Mouse (Mus musculus) retina, adult 2 months (tissue): Measurements from ENCODE around the gene Cysrt1.

ENCODE experiments used
- DNase-seq: peaks from one replicate; pipeline ENCODE4 v3.0.0-alpha.2; 2012; ENCODE audit warnings: low read depth, low spot score

Gene Cysrt1

DNA sequence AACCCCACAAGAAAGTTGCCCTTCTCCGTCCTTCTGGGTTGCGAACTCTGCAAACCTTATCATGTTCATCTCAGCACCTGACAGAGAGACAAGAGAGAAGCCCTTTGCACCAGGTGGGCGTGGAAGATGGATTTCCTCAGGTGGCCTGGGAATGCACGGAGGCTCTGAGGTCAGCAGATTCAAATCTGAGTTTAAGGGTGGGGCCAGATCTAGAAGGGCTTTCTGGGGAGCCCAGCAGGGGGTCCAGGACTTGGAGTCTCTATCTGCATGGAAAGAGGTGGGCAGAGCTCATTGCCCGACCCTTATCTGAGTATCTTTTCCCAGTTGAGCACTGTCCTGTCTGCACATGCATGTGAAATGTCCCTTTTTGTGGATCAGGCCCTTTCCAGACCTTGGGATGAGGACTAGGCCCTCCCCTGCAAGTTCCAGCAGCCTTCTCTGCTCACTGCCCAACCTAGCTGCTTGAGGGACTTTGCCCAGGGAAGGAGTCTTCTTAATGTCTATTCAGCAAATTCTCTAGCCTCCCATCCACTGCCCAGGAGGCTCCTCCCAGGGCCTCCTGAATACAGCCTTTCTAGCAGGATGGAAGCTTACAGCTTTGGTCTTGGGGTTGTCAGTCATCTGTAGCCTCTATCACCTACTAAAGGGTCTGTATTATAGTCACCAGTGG, 7.6 kb downstream of the Cysrt1 start:
- no peak for DNase-seq

DNA sequence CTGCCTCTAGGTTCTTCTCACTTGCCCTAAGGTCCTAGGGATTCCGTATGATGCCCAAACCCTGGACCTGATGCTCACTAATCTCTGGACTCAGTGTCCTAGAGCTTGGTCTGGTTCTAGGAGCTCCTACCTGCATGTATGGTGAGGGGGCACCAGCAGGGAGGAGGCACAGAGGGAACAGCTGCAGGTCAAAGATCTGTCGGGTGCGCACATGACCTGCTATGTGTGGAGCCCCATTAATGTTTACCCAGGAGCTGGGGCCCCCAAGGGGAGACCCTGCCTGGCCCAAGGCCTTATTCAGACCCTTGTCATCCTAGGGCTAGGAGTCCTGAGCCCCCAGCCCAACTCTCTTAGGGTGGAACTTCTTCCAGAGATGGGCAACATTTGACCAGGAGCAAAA, 8.2 kb downstream of the Cysrt1 start, which contains the start of gene Slc34a3:
Slc34a3 (minus strand) TSS at position 315 of the 400 bp plus-strand sequence.
- DNase-seq: no peak

DNA sequence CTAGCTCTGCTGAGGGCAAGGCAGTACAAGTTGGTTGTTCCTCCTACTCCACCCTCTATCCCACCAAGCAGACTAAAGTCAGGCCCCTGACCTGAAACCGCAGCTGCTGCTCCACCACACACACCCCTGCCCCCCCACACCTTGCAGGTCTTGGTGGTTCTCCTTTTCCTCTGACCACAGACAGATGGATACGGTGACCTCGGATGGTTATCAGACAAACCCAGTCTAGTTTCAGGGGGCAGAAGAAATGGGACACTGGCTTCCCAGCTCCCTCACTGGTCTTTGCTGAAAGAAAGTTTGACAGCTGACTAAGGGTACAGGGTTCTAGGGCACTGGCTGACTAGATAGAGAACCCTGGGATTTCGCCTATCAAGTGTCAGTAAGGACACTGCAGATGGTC, 8.8 kb downstream of the Cysrt1 start:
- DNase-seq: no peak

DNA sequence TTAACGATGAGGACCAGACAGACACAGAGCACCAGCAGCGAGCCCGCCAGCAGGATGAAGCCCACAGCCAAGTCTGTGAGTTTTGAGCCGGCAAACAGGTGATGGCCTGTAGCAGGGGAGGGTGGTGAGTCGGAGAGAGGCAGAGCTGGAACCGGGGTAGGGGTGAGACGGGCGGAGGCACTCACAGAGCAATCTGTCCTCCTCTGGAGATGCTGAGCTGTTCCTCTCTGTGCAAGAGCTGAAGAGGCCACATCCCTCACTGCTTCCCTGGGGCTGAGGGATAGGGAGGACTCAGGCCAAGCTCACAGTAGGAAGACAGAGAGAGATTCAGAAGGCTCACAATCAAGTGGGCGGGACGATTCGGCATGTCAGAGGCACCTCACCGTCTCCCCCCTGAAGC, 11.2 kb downstream of the Cysrt1 start:
- DNase-seq: no peak

- DNase-seq: no peak
Measured at GRCm38 (mm10) chr2:25230581-25230980, 11.7 kb downstream of the Cysrt1 start.

DNA sequence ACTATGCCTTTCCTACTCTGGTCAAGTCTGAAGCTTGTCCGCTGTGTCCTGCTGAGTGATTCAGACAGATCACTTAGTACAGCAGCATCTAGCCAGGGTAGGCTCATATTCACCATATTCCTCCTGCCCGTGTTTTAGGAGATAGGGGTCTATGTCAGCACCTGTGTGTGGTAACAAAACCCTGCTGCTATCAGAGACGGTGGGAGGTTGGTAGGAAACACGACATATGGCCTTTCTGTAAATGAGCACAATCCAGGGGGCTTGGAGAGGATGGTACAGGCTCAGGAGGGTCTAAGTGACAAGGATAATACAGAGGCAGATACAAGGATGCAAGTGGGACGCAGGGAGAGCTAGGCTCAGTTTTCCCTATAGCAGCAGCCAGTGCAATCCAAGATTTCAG, 12.7 kb downstream of the Cysrt1 start:
- DNase-seq: no peak

DNA sequence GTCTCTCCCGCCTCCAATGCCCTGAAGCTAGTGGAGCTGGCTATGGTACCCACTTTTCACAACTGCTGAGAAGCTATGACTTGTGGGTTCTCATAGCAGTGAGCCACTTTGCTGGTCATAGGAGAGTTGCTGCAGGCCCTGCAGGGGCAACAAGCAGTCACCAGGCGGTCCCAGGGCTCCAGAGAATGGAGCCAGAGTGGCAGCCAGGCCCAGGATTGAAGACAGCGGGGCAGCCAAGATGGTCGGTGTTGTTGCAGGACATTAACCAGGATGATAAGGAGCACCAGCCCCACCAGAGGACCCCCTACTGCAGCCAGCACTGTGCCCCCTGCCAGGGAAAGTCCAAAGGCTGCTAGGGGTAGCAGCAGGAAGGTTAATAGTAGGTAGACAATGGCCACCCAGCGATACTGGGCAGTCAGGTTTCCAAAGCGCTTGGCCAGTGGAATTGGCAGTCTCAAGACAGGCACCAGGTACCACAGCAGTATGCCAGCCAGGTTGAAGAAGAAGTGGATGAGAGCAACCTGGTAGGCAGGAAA, 13.2 kb downstream of the Cysrt1 start:
- DNase-seq: no peak

DNA sequence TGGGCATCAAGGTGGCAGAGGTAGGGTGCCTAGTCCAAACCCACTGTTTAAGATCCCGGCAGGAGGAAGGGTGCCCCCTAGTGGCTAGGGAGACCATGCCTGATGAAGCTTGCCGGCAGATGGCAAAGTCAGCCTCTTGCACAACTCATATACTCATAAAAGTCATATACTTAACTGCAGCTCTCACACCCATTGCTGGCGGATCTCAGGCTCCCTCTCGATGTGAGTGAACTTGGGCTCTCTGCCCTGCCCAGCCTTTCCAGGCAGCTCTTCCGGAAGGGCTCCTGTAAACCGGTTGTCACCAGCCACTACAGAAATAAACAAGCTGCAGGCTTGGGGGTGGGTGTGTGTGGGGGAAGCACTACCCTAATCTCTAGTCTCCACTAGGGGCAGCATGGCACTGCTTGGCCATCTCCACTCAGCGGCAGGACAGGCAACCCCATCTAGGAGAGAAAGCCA, 13.8 kb downstream of the Cysrt1 start:
- DNase-seq: peak; percentile 61

DNA sequence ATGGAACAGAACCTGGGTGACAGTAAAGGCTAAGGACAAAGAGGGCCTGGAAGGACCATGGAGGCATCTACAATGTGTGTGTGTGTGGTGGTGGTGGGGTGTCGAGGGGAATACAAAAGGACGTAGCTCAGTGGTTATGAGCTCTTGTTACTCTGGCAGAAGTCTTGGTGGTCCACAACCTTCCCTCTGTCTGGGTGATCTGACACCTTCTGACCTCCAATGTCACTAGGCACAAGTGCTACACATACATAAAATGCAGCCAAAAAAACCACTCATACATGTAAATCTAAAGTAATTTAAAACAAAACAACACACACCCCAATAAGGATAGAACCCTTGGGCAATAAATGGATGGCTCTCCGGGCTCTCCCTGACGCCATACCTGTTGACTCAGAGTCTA, 14.8 kb downstream of the Cysrt1 start:
- DNase-seq: no peak

DNA sequence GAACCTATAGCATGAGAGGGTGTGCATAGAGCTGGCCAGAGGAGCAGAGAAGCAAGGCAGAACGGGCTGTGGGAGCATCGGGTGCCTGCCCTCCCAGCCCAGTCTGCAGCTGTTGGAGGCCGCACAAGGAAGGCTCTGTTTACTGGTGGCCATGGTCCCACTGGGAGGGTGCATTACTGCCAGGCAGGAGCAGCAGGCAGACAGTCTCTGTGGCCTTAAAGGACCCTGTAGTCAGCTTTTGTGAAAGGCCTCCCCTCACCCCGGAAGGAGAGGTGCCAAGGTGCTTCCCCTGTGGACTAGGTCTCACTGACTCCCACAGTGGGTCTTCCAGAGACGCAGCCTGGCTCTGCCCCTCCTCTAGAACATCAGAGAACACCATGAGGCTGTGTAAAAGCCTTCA, 15.4 kb downstream of the Cysrt1 start:
- DNase-seq: no peak

DNA sequence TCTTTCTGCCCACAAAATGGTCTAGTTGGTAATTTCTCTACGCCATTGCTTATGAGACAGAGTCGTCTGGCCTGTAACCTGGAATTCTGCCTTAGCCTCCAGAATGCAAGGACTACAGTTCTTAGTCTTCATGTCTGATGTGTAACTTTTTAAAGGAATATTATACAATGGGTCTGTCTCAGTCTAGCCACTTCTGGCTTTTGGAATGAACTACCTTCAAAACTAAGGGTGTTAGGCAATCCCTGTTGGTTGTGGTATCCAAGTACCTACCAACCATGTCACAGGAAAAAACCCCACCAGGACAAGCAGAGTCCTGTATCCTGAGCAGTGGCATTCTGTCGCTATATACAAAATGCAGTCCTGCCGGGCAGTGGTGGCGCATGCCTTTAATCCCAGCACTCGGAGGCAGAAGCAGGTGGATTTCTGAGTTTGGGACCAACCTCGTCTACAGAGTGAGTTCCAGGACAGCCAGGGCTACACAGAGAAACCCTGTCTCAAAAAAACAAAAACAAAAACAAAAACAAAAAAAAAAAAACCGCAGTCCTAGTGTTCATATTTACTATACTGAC, 16.4 kb downstream of the Cysrt1 start:
- DNase-seq: no peak

DNA sequence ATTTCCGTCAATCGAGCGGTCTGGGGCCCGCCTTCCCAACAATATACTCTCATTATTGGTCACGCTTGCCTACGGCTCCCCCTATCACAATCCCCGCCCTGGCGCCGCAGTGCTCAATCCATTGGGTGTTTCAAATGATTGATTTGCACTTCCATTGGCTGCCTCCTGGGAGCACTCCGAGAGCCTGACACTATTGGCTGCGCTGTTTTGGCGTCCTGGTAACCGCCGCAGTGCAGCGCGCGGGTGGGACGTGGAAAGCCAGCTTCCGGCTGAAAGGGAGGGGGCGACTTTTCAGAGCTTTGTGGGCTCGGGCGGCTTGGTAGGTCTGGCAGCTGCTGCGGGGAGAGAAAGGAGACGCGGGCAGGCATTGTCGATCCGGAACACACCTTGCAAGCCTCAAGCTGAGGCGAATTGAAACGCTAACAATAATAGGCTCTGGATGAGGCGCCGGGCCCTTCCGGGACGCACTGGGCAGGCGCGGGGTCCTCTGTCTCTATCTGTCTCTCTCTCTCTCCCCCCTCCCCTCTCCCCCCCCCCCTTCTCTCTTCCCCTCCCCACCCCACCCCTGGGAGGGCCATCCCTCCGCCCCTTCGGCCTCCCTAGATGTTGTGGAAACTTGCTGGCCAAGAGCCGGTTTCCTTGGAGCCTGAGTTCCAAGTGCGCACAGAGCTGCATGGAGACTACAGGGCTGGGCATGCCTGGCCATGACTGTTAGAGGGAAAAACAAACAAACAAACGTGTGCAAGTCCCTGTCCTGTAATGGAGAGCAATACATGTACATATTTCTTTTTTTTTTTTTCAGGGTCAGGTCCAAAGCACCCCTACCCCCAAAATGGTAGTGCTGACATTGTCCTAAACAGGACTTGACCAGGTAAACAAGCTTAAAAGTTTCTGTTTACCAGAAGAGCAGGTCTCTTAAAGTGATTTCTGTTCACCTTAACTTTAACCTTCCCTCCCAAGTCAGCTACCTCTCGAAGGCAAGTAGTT, 17.2 kb downstream of the Cysrt1 start:
- DNase-seq: peak; percentile 99

- DNase-seq: no peak
Measured at GRCm38 (mm10) chr2:25224492-25224765, 17.8 kb downstream of the Cysrt1 start, which contains the start of gene Tubb4b. Gene Tubb4b (minus strand): TSS chr2:25224702.

DNA sequence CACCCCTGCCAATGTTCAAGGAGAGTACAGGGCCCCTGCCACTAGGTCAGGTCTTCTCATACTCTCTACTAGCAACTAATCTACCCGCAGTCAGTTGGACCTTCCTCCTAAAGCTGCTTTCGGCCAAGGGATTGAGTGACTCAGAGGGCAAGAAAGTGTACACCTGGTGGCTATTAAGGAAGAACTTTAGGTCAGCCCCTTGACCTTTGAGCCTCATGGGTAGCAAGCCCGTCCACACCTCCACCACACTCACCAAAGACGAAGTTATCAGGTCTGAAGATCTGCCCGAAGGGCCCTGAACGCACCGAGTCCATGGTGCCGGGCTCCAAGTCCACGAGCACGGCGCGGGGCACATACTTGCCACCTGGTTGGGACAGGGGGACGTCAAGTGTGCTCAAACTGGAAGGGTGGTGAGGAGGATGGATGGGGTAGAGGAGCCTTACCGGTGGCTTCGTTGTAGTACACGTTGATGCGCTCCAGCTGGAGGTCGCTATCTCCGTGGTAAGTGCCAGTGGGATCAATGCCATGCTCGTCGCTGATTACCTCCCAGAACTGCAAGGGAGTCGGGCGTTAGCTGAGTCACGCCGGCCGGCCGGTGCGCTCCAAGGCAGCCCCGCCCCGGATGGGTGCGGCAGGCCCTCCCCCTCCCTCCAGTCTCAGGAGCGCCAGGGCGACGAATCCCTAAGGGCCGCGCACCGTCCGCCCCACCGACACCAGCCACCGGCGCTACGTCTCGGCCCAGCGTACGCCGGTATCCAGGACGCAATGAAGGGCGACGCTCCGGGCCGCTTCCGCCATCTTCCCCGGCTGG, 18.4 kb downstream of the Cysrt1 start:
- DNase-seq: peak; percentile 33

- DNase-seq: no peak
Measured at GRCm38 (mm10) chr2:25221331-25221772, 20.9 kb downstream of the Cysrt1 start.

GRCm38 (mm10) chr2:25218445-25218844, 23.8 kb downstream of the Cysrt1 start, which contains the start of gene Fam166a:
Gene Fam166a (plus strand): TSS chr2:25218745.
- DNase-seq: no peak

DNA sequence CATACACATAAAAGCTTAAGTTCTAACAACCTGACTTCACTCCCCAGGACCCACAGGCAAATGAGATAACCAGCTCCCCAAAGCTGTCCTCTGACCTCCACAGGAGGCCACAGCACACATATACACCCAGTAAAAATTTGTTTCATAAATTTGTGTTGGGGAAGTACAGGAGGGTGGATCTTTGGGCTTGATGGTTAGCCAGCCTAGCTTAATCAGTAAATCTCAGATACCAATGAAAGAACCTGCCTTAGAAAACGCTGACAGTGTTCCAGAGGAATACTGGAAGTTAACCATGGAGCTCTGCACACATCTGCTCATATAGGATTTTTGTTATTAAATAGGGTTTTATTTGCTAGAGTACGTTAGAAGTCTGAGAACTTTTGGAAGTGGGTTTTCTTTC, 24.6 kb downstream of the Cysrt1 start:
- DNase-seq: no peak

- DNase-seq: no peak
Measured at GRCm38 (mm10) chr2:25214444-25214843, 27.8 kb downstream of the Cysrt1 start, which contains the start of gene Stpg3. Gene Stpg3 (minus strand): TSS chr2:25214637.

- no peak for DNase-seq
Measured at GRCm38 (mm10) chr2:25213266-25213865, 28.9 kb downstream of the Cysrt1 start.

GRCm38 (mm10) chr2:25211121-25211670, 31.1 kb downstream of the Cysrt1 start, which contains the start of gene Nelfb:
Gene Nelfb (minus strand): TSS chr2:25211489.
- DNase-seq: peak; percentile 73
